Comparison of ENCODE assay signal across 9 mouse cellular contexts in the genomic region with DNA sequence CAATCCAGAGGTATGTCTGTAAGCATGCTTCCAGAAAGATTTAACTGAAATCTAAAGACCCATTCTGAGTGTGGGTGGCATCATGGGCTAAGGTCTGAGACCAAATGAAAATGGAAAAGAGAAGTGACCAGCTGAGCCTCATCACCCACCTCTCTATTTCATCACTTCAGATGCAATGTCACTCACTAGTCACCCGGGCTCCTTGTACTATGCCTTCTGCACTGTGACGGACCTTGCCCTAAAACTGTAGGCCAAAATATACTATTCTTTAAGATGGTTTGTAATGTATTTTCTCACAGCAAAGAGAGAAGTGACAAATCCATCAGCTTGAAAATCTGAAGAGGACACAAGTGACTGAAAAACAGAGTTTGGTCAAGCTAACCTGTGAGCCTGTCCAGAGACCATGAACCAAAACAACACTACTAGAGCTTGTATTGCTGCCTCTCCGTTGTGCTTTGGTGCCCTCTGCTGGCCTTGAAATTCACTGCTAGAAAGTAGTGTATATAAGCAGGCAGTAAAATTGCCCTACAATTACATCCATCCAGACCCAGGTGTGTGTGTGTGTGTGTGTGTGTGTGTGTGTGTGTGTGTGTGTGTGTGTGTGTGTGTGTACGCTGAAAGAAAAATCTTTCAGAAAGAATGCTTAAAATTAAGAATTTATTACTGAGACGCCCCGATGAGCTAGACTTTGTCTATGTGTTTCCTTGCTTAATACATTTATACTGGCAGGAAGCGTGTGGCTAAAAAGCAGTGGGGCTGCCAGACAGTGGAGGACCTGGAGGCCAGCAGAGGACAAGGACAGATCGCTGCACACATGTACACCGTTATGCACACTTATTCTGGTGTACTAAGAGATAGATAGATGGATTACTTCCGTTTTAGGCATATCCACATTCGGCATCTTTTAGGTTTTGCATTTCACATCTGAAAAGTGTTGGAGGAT. TPM values are rescaled to one million over a fixed set of nuclear protein-coding genes. Genes with fewer than 3 reads are reported as not detected.
A peak's percentile ranks its signal among the peaks of the same experiment; 100 is the strongest.
DNase-seq lines count a peak whose midpoint lies in the region; ATAC-seq lines count a peak whose summit lies in the region.
"Had no signal": no experiment of that assay in that cellular context is flagged by ENCODE, and none has a peak within 500 bp of the region (broad histone marks: within the 10 kb centered on the region; RNA-seq: fewer than 3 reads in every experiment).

No protein-coding gene starts in this region.

- H3K9ac ChIP-seq in forebrain, embryonic 16.5 days (replicated peaks; ENCODE audit: low read depth, low read length), result no peak overlapping the region
- H3K9ac ChIP-seq in hindbrain, embryonic 12.5 days, result no peak overlapping the region
- H3K9ac ChIP-seq: liver, embryonic 15.5 days had no signal

- no peak overlapping the region for H3K4me2 ChIP-seq in forebrain, embryonic 16.5 days (ENCODE audit: low read length)
- peak overlapping the region; percentile 14 for H3K4me2 ChIP-seq in hindbrain, embryonic 12.5 days (replicated peaks)
- H3K4me2 ChIP-seq: liver, embryonic 15.5 days had no signal

- no peaks in the 10 kb centered on the region for H3K36me3 ChIP-seq in forebrain, embryonic 16.5 days (ENCODE audit: control insufficient read depth, insufficient read depth)
- no peaks in the 10 kb centered on the region for H3K36me3 ChIP-seq in hindbrain, embryonic 12.5 days
- H3K36me3 ChIP-seq: liver, embryonic 15.5 days had no signal

- DNase-seq in NIH3T3 (ENCODE audit: low read depth), result peak; percentile 89
- peak; percentile 46 for DNase-seq in cerebellum, adult 11-12 months
- peak; percentile 49 for DNase-seq in layer of hippocampus, adult 9-10 months (ENCODE audit: low spot score)
- peak; percentile 85 for DNase-seq in lung, postnatal 10 days
- DNase-seq in retina, postnatal 1 day, result peak; percentile 84
- DNase-seq in urinary bladder, postnatal 10 days (ENCODE audit: low spot score), result peak; percentile 45

- H3K27me3 ChIP-seq in forebrain, embryonic 16.5 days (replicated peaks; ENCODE audit: control insufficient read depth, insufficient read depth, low read length), result no peaks in the 10 kb centered on the region
- H3K27me3 ChIP-seq in hindbrain, embryonic 12.5 days, result no peaks in the 10 kb centered on the region
- H3K27me3 ChIP-seq: liver, embryonic 15.5 days had no signal

- peak; percentile 89 for ATAC-seq in forebrain, embryonic 16.5 days
- ATAC-seq in hindbrain, embryonic 12.5 days (ENCODE audit: low FRiP score), result peak; percentile 86

- H3K4me1 ChIP-seq in forebrain, embryonic 16.5 days (replicated peaks; ENCODE audit: control insufficient read depth, insufficient read depth, low read length), result 0 out of 2 replicates have a peak, but pooled peaks cover 2% of the 10 kb centered on the region
- H3K4me1 ChIP-seq in hindbrain, embryonic 12.5 days, result peaks cover 12% of the 10 kb centered on the region
- H3K4me1 ChIP-seq: liver, embryonic 15.5 days had no signal

- 70% methylated on average over 11 of the region's 11 CpGs for WGBS in forebrain, embryonic 16.5 days
- WGBS in hindbrain, embryonic 12.5 days, result 70% methylated on average over 10 of the region's 11 CpGs

- H3K9me3 ChIP-seq in forebrain, embryonic 16.5 days (ENCODE audit: control insufficient read depth, low read length), result 0 out of 2 replicates have a peak, but pooled peaks cover under 1% of the 10 kb centered on the region
- 0 out of 2 replicates have a peak, but pooled peaks cover 3% of the 10 kb centered on the region for H3K9me3 ChIP-seq in hindbrain, embryonic 12.5 days (replicated peaks)
- H3K9me3 ChIP-seq: liver, embryonic 15.5 days had no signal

- no peak overlapping the region for H3K4me3 ChIP-seq in forebrain, embryonic 16.5 days (replicated peaks; ENCODE audit: low read length)
- no peak overlapping the region for H3K4me3 ChIP-seq in hindbrain, embryonic 12.5 days
- H3K4me3 ChIP-seq: liver, embryonic 15.5 days had no signal

- H3K27ac ChIP-seq in forebrain, embryonic 16.5 days (ENCODE audit: low read length), result no peak overlapping the region
- H3K27ac ChIP-seq in hindbrain, embryonic 12.5 days, result no peak overlapping the region
- H3K27ac ChIP-seq: liver, embryonic 15.5 days had no signal

RNA-seq across cellular contexts. Expression of gene Slc22a22, which starts 31.1 kb away (rescaled TPM):
- polyA plus RNA-seq in forebrain, embryonic 16.5 days (2015; fragmentation: Nextera tagmentation; extraction: Ambion mirVana), result not detected in 2 replicates
- not detected in 2 replicates for polyA plus RNA-seq in hindbrain, embryonic 12.5 days (2016; fragmentation: Nextera tagmentation; extraction: Ambion mirVana)
- polyA plus RNA-seq: liver, embryonic 15.5 days had no signal
